Mouse (Mus musculus): ENCODE measurements at regions not wholly inside any gene's neighbourhood (a gene's known extent, or its start where the extent isn't known, plus 50 kb on each side); places are given as distances from the start of the nearest gene placed in this dataset.

DNA sequence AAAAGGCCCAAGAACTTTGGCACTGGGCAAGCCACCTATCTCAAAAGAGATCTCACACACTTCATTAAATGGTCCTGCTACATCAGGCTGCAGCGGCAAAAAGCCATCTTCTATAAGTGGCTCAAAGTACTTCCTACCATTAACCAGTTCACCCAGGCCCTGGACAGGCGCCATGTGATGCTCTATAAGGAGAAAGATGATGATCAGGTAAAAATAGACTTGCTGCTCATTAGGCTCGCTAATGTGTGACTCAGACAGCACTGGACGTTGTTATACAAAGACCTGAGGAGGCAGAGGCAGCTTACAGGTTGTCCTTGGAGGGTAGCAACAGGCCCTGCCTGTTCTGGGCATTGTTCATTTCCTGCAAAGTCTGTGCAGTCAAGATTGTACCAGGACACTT lies 60.4 kb upstream of the Igfbp5 start:
- TF ChIP-seq CTCF (IDR thresholded peaks at IDR 0.05; ENCODE audit: extremely low read depth, insufficient read length, insufficient replicate concordance, low read depth, low read length) (no peak), POLR2A (IDR thresholded peaks at IDR 0.05; ENCODE audit: low read depth, low read length) (no peak)
